Mouse (Mus musculus): ENCODE results near the gene Lrrc34. TPM values are rescaled to one million over a fixed set of nuclear protein-coding genes. Genes with fewer than 3 reads are reported as not detected.

Gene Lrrc34
- total RNA-seq (2012; rRNA removed) (not detected in 2 replicates), total RNA-seq (2014; rRNA removed) (not detected in 2 replicates), polyA plus RNA-seq (2012; ENCODE audit: insufficient read length, low read depth) (not detected in 2 replicates)

DNA sequence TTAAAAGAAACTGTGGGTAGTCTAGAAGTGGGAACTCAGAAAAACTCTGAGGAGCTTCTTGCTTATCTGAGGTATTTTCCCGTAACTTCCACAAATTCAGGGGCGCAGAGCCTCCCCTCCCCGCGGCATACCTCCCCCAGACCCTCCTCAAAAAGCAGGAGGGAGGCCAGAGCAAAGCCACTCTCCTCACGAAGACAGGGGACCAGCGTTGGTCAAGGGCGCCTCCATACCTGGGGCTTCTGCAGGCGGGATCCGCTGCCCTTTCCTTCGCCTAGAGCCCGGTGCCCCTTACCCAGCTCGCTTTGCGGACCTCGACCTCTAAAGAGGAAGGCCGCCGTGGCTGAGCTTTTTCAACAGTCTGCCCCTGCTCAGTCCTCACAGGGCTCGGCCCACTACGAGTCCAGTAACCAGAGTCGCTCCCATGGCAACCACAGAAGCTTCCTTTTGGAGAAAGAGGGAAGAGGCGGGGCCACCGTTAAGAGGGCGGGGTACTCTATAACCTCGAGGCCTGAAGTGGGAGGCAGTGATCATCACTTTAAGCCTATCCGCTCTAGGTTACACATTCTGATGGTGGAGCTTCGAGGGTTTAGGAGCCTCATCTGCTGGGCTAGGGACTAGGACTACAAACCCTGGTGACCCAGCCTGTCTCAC lies at the start of gene Lrrc34:
Gene Lrrc34, minus strand, starts transcription at position 430 of the 651 bp plus-strand sequence.
- no peaks in the 10 kb centered on the region for H3K79me2 ChIP-seq (replicated peaks; ENCODE audit: control insufficient read depth, extremely low read depth, insufficient read depth, poor library complexity, severe bottlenecking)
- H3K9me3 ChIP-seq (replicated peaks; ENCODE audit: low read length) = no peaks in the 10 kb centered on the region
- no peak within 1 kb of the TSS for H3K4me2 ChIP-seq (ENCODE audit: insufficient read depth, low read depth, poor library complexity, severe bottlenecking)
- no peak within 1 kb of the TSS for H3K4me3 ChIP-seq (replicated peaks in 1 of 3; ENCODE audit: low read depth in 2 of 3, low read length in 2 of 3, poor library complexity in 1 of 3)
- DNase-seq (ENCODE audit: extremely low read depth) = no peak
- in situ Hi-C loops (cut with MboI; ENCODE audit: low pct_ligation_motif_present, low pct_unique_long_range_greater_than_20kb, low sequenced_read_pairs) (no loop called here), dilution Hi-C loops (cut with MboI; ENCODE audit: extremely low pct_ligation_motif_present, extremely low pct_unique_long_range_greater_than_20kb, low sequenced_read_pairs) (no loop called here)
- no peak within 1 kb of the TSS for H3K9ac ChIP-seq (ENCODE audit: insufficient read depth, low read depth)
- no peaks in the 10 kb centered on the region for H3K36me3 ChIP-seq (replicated peaks in 1 of 2; ENCODE audit: control insufficient read depth in 1 of 2, insufficient read depth in 1 of 2, low read length in 1 of 2)
- no peaks in the 10 kb centered on the region for H3K27me3 ChIP-seq (replicated peaks)
- TF ChIP-seq ZC3H11A (IDR thresholded peaks at IDR 0.05; ENCODE audit: low read depth, low read length) (no peak), SMC3 (IDR thresholded peaks at IDR 0.05; ENCODE audit: low read depth, low read length) (no peak), CHD1 (IDR thresholded peaks at IDR 0.05; ENCODE audit: low read depth, low read length) (no peak), EP300 (IDR thresholded peaks at IDR 0.05; ENCODE audit: low read length) (no peak), ELF1 (IDR thresholded peaks at IDR 0.05; ENCODE audit: low read depth, low read length) (no peak), KAT2A (IDR thresholded peaks at IDR 0.05; ENCODE audit: insufficient replicate concordance, low read length) (no peak), MYC (IDR thresholded peaks at IDR 0.05; ENCODE audit: low read depth, low read length) (no peak), NRF1 (IDR thresholded peaks at IDR 0.05; ENCODE audit: low read depth, low read length) (no peak), CTCF (conservative IDR thresholded peaks at IDR 0.05 in 1 of 2, IDR thresholded peaks at IDR 0.05 in 1 of 2; ENCODE audit: low read depth in 2 of 2, low read length in 2 of 2) (no peak), ETS1 (conservative IDR thresholded peaks at IDR 0.05; ENCODE audit: low read depth, low read length) (no peak), POLR2AphosphoS2 (IDR thresholded peaks at IDR 0.05; ENCODE audit: low read depth, low read length) (no peak)
- H3K4me1 ChIP-seq (ENCODE audit: control insufficient read depth in 1 of 2, insufficient read depth in 2 of 2) = no peaks in the 10 kb centered on the region
- H3K27ac ChIP-seq (ENCODE audit: insufficient read depth, low read depth) = no peak within 1 kb of the TSS

DNA sequence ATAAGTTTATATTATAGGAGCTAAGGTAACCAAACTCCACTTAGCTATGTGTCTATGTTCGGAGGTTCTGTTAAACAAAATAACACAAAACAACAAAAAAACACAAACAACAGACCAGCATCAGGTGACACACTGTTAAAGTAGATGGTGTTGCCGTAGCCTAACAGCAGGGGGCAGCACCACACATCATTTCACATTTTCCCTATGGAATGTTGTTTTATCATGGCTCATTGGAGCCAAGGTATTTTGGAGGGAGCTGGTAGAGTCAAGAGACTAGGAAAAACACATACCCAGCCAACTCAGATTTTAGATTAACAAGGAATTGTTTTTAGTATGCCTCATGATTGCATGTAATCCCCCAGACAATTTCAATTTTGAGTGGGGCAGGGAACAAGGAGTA lies 48.7 kb upstream of the Lrrc34 start:
- Histone ChIP-seq H3K4me3 (replicated peaks in 1 of 3; ENCODE audit: low read depth in 2 of 3, low read length in 2 of 3, poor library complexity in 1 of 3) (no peak overlapping the region), H3K27ac (ENCODE audit: insufficient read depth, low read depth) (no peak overlapping the region), H3K4me1 (ENCODE audit: control insufficient read depth in 1 of 2, insufficient read depth in 2 of 2) (peaks cover 3 to 4% of the 10 kb centered on the region in 2 experiments; a peak in 2 of 4 replicates), H3K36me3 (replicated peaks in 1 of 2; ENCODE audit: control insufficient read depth in 1 of 2, insufficient read depth in 1 of 2, low read length in 1 of 2) (no peaks in the 10 kb centered on the region), H3K9ac (ENCODE audit: insufficient read depth, low read depth) (no peak overlapping the region), H3K79me2 (replicated peaks; ENCODE audit: control insufficient read depth, extremely low read depth, insufficient read depth, poor library complexity, severe bottlenecking) (no peaks in the 10 kb centered on the region), H3K9me3 (replicated peaks; ENCODE audit: low read length) (peaks cover 3% of the 10 kb centered on the region), H3K27me3 (replicated peaks) (no peaks in the 10 kb centered on the region), H3K4me2 (ENCODE audit: insufficient read depth, low read depth, poor library complexity, severe bottlenecking) (no peak overlapping the region)
- DNase-seq (ENCODE audit: extremely low read depth) = peak; percentile 9
- dilution Hi-C loops (cut with MboI; ENCODE audit: extremely low pct_ligation_motif_present, extremely low pct_unique_long_range_greater_than_20kb, low sequenced_read_pairs) (no loop called here), in situ Hi-C loops (cut with MboI; ENCODE audit: low pct_ligation_motif_present, low pct_unique_long_range_greater_than_20kb, low sequenced_read_pairs) (no loop called here)
- TF ChIP-seq IRF4 (IDR thresholded peaks at IDR 0.05; ENCODE audit: low read depth, low read length) (no peak), ETS1 (conservative IDR thresholded peaks at IDR 0.05; ENCODE audit: low read depth, low read length) (no peak), RAD21 (IDR thresholded peaks at IDR 0.05; ENCODE audit: low read depth, low read length) (peak; percentile 53), CTCF (conservative IDR thresholded peaks at IDR 0.05 in 1 of 2, IDR thresholded peaks at IDR 0.05 in 1 of 2; ENCODE audit: low read depth in 2 of 2, low read length in 2 of 2) (peak; percentile 69 to 71), JUND (conservative IDR thresholded peaks at IDR 0.05; ENCODE audit: low read depth, low read length) (no peak), SMC3 (IDR thresholded peaks at IDR 0.05; ENCODE audit: low read depth, low read length) (peak; percentile 55), ZC3H11A (IDR thresholded peaks at IDR 0.05; ENCODE audit: low read depth, low read length) (no peak)
